Mouse (Mus musculus) macrophage (primary cell): ENCODE data around the gene Shoc2. TPM values are rescaled to one million over a fixed set of nuclear protein-coding genes. Genes with fewer than 3 reads are reported as not detected.

ENCODE experiments used
- H3K27ac ChIP-seq: fragments of 350-480 bp; formaldehyde crosslinking; 2 replicates; pipeline ENCODE4 v1.9.0; 2021
- H3K36me3 ChIP-seq: fragments of 350-480 bp; formaldehyde crosslinking; 2 replicates; pipeline ENCODE4 v1.9.0; 2021; ENCODE audit errors: inconsistent target
- H3K4me3 ChIP-seq: fragments of 350-480 bp; formaldehyde crosslinking; 2 replicates; pipeline ENCODE4 v1.9.0; 2021; ENCODE audit errors: inconsistent target
- H3K79me2 ChIP-seq: fragments of 350-480 bp; formaldehyde crosslinking; 2 replicates; pipeline ENCODE4 v1.9.0; 2021; ENCODE audit errors: inconsistent target
- WGBS: methylation state at CpG from one replicate; pipeline ENCODE4 v1.1.7; 2026; ENCODE audit warnings: inconsistent platforms; ENCODE audit not compliant: missing documents; 5-methylcytosine and 5-hydroxymethylcytosine counted together
- polyA plus RNA-seq: library from polyadenylated mRNA; stranded (reverse); fragments of 250-400 nt; gene quantifications from 3 replicates; pipeline ENCODE4 v1.2.4, GENCODE M21; 2018; ENCODE audit warnings: inconsistent platforms
- total RNA-seq, 78 experiments: library from RNA; depleted of rRNA; stranded (reverse); fragments of 250-400 nt; gene quantifications; 1 replicate in 9 of 78; 2 replicates in 24 of 78; 3 replicates in 43 of 78; 4 replicates in 2 of 78; pipeline ENCODE4 v1.2.4; 2018; ENCODE audit warnings: inconsistent platforms in 56 of 78

Shoc2 gene
- 100 to 1,000 TPM in 2 of 26 experiments, 10 to 100 TPM in 24; 33.5 to 123 (median 48.3) TPM for total RNA-seq (2018; cell fraction: chromatin; rRNA removed)
- 10 to 100 TPM; 30.6 to 51.9 (median 39.8) TPM for total RNA-seq (2018; cell fraction: cytosol; rRNA removed)
- 100 to 1,000 TPM in 1 of 26 experiments, 10 to 100 TPM in 25; 36.2 to 109 (median 50.6) TPM for total RNA-seq (2018; cell fraction: nucleus; rRNA removed)
- 23.0 to 34.4 TPM (median 31.5 TPM) in 3 replicates for polyA plus RNA-seq

DNA sequence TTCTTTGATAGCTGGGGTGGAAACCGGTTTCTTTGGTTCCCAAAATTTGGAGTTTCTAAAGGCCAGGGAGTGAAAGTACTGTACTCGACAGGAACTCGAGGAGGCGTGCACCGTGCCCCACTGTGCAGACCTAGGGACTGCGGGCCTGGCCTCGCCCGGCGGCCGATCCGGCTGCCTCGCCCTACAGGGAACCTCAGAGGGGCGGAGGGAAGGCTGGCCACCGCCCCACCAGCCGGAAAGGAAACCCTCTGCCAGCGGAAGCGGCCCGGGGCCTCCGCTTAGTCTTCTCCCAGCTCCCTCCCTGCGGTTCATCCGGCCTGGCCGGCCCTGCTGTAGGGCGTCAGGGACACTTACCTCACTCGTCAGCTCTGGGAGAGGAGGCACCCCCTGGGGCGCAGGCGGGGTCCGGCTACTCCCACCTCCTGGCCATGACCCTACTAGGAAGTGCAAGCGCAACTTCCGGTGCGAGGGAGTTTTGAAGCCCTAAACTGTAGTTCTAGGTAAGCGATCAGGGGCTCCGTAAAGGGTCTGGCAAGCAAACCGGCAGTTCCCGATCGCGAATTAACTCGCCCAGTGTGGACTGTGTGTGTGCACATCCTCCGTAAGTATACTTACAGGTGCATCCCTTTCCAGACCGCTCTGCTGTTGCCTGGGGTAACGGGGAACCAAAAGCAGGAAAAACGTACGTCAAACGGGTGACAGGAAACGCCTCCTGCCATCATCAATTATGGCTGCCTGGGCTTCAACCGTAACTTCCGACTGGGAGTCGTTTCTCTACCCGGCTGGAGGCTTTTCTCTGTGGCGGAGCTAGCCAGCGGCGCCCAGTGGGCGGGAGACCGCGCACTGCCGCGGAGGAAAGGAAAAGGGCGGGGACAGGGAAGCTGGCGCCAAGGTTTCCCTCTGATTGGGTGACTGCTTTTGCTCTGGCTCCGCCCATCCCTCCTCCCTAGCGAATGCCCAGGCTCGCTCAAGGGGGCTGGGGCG is at the start of gene Shoc2, which contains the start of gene Bbip1:
Shoc2 (plus strand) TSS at position 505 of the 984 bp plus-strand sequence.
Bbip1 (minus strand) TSS at position 826 of the 984 bp plus-strand sequence.
- peak within 1 kb of the TSS; percentile 74 for H3K4me3 ChIP-seq
- peak within 1 kb of the TSS; percentile 78 for H3K27ac ChIP-seq
- WGBS, result under 1% methylated on average over 60 of the region's 62 CpGs
- peaks cover 56% of the 10 kb centered on the region for H3K79me2 ChIP-seq
- no peaks in the 10 kb centered on the region for H3K36me3 ChIP-seq

DNA sequence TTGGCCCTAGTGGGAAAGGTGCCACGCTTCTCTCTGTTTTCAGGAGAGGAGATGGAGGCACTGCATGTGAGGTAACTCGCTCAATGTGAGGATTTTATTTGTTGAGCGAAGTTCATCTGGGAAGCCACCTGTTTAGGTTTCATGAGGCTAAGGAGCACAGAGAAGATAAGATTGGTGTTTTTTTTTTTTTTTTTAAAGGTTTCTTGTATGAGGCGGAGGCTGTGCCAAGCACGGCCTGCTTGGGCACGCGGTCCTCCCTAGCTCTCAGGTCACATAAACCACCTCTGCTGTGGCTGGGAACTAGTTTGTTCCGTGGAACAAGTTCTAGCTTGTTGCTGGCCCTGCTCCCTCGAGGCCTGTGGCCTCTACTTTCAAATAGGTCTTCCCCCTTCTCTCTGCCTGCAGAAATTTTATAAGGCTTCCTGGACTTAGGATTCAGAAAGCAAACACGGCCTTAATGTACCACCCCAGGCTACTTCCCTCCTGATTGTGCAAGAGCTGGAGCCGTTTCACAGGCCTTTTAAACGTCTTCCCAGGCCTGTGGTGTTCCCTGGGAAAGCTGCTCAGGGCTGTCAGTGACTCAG is 49.5 kb upstream of the Shoc2 start:
- H3K4me3 ChIP-seq, result no peak overlapping the region
- no peaks in the 10 kb centered on the region for H3K79me2 ChIP-seq
- H3K36me3 ChIP-seq, result no peaks in the 10 kb centered on the region
- WGBS, result 54% methylated on average over 12 of the region's 12 CpGs
- H3K27ac ChIP-seq, result no peak overlapping the region

DNA sequence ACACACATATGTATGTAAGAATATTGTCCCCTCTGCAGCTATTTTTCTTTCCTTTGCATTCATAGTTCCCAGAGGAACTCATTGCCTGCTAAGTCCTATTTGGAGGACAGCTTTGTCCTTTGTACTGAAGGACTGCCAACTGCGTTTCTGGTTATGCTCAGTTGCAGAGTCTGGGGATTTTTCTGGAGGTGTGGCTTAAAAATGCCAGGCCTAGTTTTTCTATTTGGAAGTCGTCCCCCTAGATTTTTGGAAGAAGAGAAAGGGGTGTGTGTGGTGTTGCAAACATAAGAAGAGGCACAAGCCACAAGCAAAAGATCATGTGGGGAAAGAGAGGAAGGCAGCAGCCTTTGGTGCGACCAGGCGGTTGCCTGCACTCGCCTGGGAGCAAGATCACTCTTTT is 46.1 kb upstream of the Shoc2 start:
- Histone ChIP-seq H3K79me2 (no peaks in the 10 kb centered on the region), H3K36me3 (no peaks in the 10 kb centered on the region), H3K4me3 (no peak overlapping the region), H3K27ac (no peak overlapping the region)
- WGBS, result 79% methylated on average over 5 of the region's 5 CpGs

DNA sequence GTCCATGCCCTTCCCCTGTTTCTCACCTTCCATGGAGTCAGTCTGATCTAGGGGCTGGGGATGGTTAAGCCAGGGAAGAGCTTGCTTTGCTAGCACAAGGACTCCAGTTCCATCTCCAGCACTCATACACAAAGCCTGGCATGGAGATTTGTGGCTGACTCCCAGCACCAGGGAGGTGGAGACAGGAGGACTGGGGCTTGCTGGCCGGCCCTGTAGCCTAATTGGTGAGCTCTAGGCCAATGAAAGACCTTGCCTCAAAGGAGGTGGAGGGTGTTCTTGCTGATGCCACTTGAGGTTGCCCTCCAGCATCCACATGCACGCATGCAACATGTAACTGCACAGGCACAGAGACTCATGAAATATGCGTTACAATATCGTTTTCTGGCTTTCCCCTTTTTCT is 45.6 kb upstream of the Shoc2 start:
- WGBS, result 90% methylated on average over 4 of the region's 4 CpGs

DNA sequence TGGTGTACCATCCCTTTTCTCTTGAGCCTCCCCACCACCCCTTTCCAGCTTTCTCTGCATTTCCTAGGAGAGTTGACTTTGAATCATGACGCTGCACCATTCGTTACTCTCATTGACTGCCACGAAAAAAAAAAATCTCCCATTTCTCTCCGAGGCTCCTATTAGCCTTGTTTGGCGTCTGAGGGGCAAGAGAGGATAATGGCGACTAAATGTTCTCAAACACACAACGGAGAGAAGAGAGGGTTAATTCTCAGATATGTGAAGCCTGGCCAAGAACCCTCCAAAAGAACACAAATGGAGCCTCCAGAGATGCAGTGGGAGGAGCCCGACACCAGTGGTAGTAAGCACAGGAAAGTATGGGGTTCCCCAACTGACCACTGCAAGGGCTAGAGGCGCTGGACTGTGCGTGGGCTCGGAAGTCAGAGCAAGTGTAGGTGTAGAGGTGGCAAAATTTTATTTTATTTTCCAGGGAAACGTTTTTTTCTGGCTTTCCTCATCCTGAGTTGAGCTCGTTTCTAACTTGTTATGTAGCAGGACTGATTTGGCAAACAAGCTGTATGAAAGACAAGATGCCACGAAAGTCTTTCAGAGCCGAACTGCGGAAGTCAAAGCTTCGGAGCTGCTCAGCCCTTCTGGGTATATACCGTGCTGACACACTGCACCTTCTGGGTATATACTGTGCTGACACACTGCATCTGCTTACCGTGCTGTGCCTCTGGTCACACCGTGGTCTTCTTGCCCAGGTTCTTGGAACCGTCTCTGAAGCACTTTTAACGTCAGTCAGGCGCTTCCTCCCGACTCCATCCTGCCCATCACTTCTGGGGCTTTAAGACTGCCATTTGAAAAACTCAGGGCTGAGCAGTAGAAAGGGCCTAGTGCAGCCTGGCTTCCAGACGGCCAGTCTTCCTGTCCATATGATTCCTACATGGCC is 44.9 kb upstream of the Shoc2 start:
- Histone ChIP-seq H3K79me2 (no peaks in the 10 kb centered on the region), H3K36me3 (no peaks in the 10 kb centered on the region), H3K27ac (no peak overlapping the region), H3K4me3 (no peak overlapping the region)
- WGBS, result 83% methylated on average over 24 of the region's 25 CpGs

More for the DNA sequence above, 45.6 kb upstream of the Shoc2 start:
- H3K4me3 ChIP-seq, result no peak overlapping the region
- H3K36me3 ChIP-seq, result no peaks in the 10 kb centered on the region
- H3K79me2 ChIP-seq, result no peaks in the 10 kb centered on the region
- H3K27ac ChIP-seq, result no peak overlapping the region

DNA sequence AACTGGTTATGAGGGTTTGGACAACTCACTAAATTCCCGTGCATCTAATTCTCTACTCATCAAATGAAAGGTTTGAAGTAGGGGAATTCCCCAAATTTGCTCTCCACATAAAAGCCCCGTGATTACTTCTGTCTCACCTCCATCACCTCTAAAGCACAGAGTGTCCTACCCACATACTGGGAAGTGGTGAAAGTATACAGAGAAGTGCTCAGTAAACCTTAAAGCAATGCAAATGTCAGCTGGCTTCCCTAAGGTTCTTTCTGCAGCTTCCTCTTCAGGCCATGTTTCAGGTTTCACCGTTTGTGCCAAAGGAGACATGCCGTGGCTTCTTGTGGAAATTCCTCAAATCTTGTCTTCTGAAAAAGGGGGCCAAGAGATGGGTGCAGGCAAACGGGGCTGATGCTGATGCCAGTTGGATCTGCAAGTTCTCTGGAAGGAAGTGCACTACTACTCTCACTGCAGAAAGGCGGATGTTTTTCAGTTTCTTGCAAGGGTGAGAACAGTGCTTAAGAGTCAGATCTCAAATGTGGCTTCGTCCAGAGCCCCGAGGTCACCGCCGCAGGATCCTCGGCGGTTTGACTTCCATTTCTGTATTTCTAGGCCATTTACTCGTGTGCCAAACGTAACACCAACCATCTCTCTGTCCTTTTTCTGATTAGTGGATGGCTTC is 44.0 kb upstream of the Shoc2 start:
- Histone ChIP-seq H3K79me2 (peaks cover 8% of the 10 kb centered on the region), H3K27ac (no peak overlapping the region), H3K36me3 (no peaks in the 10 kb centered on the region), H3K4me3 (no peak overlapping the region)
- 50% methylated on average over 14 of the region's 14 CpGs for WGBS

DNA sequence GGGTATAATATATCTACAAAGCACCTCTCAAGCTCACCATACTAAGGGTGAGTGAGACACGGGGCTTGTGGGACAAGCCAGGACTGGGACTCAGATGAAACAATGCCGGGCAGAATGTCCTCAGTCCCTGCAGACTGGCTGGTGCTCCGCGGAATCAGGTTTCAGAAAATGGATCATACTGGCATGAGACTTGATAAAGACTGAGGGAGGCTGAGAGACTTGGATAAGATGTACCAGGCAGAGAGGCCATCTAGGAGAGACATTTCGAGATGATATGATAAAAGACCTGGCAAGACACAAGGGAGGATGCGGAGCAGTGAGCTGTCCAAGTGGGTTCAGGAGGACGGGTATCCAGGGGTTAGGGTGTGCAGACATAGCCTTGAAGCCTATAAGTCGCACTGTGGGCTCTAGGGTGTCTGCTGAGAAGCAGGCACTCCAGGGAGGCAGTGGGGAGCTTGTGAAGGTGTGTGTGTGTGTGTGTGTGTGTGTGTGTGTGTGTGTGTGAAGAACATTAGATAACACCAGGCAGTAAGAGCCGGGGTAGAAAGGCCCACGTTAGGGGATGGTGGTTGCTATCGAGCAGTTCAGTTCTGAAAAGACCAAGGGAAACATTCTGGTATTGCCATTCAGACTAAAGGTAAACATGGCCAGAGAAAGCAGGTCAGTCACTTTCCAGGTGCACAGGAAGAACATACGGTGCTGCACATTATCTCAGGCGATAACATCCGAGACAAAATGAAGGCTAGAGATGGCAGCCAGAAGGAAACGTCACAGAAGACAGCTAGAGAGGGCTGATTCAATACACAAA is 42.0 kb upstream of the Shoc2 start:
- H3K4me3 ChIP-seq, result peak overlapping the region; percentile 27; the same call in 1 of the 2 replicates
- H3K36me3 ChIP-seq, result no peaks in the 10 kb centered on the region
- WGBS, result 55% methylated on average over 15 of the region's 15 CpGs
- H3K27ac ChIP-seq, result peak overlapping the region; percentile 65
- peaks cover 16% of the 10 kb centered on the region for H3K79me2 ChIP-seq

DNA sequence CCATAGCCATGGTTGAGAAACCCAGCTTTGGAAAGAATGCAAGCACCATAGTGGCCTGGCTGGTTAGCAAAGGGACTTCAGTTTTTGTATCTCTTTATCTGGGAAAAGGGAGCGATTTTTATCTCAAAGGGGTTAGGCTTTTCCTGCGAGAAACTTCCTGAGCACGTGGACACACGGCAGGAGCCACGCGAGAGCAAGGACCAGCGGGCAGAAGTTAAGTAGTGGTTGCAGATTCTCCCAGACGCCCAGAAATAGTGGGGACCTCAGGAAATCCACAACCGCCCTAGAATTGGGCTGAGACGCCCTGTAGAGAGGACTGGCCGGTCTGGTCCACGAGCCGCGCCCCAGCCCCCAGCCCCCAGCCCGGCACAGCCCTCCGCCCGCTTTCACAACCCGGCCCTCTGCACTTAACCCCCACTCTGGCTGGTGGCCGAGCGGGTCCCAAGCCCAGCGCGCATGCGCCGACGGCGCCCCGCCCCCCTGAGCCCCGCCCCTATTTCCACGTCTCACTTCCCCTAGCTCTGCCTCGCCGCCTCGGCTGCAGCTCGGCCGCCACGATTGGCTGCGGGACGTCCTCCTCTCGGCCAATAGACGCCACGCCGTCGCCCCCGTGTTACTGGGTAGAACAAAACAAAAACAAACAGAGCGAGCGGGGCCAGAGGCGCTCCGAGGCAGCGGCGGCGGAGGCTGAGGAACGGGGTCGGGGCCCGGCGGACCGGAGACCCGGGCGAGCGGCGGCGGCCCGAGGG is 41.2 kb upstream of the Shoc2 start:
- no peaks in the 10 kb centered on the region for H3K36me3 ChIP-seq
- under 1% methylated on average over 60 of the region's 61 CpGs for WGBS
- H3K4me3 ChIP-seq, result peak overlapping the region; percentile 27; the same call in 1 of the 2 replicates
- peak overlapping the region; percentile 65 for H3K27ac ChIP-seq
- H3K79me2 ChIP-seq, result peaks cover 16% of the 10 kb centered on the region

DNA sequence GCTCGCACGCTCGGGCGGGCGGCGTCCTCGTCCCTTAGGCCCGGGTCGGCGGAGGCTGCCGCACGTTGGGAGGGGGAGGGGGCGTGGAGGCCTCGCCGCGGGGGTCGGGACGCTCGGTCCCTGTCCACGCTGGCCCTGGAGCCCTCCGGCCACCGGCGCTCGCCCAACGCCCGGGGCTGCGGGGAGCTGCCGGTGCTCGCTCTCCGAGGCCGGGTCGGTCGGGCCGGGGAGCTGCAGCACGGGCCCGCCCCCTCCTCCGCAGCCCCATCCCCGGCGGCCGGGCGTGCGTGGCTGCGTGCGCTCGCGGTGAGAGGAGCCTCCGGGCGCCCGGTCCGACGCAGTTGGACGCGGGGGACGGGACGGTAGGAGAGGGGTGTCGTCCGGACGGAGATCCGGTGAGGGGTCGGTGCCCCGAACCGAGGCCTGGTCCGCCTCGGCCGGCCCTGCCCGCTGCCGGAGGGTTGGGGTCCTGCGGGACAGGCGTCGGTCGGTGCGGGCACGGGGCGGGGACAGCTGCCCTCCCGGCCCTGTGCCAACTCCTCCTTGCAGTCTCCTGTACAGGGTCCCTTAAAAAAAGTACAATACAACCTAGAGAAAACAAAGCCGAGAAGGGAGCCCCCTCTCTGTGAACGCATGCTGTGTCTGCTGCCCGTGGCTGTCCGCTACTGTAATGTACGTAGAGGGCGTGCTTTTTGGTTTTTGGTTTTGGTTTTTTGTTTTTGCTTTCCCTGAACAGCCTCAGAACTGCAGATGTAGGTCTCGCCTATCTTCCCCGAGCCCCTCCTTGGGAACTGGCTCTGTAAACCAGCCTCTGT is 40.4 kb upstream of the Shoc2 start:
- Histone ChIP-seq H3K79me2 (peaks cover 16% of the 10 kb centered on the region), H3K36me3 (no peaks in the 10 kb centered on the region), H3K27ac (peak overlapping the region; percentile 51), H3K4me3 (peak overlapping the region; percentile 61)
- under 1% methylated on average over 83 of the region's 83 CpGs for WGBS

DNA sequence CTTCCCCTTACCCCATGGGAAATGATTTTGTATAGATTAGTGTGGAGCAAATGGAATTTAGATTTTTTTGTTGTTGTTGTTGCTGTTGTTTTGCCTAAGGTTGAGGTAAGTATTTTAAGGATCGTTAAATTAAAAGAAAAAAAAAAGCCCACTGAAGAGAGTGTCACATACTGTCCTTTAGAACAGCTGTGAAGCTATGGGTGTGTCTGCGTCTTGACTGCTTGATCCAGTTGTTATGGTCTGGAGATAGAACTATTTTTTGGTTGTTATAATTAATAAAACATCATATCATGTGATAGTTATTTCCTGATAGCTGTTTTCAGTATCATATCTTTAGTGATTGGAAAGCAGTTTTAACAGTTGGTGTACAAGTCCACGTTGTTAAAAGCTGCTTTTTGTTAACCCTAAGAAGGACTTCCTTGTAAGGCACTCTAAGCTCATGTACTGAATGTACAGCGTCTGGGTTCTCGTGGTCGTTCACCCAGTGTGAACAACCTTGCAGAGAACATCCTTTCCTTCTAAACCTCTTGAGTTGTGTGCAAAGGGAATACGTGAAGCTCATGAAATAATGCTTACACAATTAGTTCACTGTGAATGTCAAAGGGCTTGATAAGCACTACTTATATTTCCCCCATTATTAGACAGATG is 39.1 kb upstream of the Shoc2 start:
- 14% methylated on average over 7 of the region's 7 CpGs for WGBS
- H3K79me2 ChIP-seq, result peaks cover 16% of the 10 kb centered on the region
- H3K4me3 ChIP-seq, result peak overlapping the region; percentile 61
- H3K36me3 ChIP-seq, result 0 out of 2 replicates have a peak, but pooled peaks cover 10% of the 10 kb centered on the region
- no peak overlapping the region for H3K27ac ChIP-seq

DNA sequence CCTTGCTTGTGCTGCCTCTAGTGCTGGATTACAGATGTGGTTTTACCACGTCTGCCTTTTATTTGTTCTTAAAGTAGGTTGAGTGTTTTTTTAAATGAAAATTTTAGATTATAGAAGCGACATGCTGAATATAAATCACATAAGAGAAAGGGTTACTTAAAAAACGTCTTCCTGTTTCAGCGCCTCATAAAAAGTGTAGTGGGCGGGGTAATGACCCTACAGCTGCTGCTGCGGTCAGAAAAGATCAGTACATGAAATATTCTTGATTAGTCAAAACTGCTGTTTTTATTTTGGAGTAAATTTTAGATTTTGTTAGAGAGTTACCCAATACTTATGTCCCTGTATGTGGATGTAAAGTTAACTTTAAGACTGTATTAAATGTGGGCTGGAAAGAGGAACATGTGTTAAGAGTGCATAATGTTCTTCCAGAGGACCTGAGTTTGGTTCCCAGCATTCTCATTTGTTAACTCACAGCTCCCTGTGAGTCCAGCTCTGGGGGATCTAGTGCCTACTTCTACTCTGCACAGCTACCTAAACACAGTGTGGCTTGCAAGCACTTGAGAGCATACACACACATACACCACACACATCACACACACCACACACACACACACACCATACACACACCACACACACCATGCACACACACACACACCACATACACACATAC is 37.9 kb upstream of the Shoc2 start:
- H3K36me3 ChIP-seq, result 0 out of 2 replicates have a peak, but pooled peaks cover 10% of the 10 kb centered on the region
- 0% methylated on average over 6 of the region's 6 CpGs for WGBS
- H3K79me2 ChIP-seq, result peaks cover 16% of the 10 kb centered on the region
- H3K27ac ChIP-seq, result no peak overlapping the region
- H3K4me3 ChIP-seq, result peak overlapping the region; percentile 8; the same call in 1 of the 2 replicates
